Mouse (Mus musculus) heart, embryonic 15.5 days (tissue): Measurements from ENCODE around the gene Ampd2. TPM values are rescaled to one million over a fixed set of nuclear protein-coding genes. Genes with fewer than 3 reads are reported as not detected.

Source experiments
- ATAC-seq: fragments of 200-750 bp; cut with Nextera tagmentation; replicated peaks from 2 replicates; pipeline ENCODE4 v1.8.0; 2017; ENCODE audit warnings: low read depth, moderate TSS enrichment; ENCODE audit not compliant: insufficient number of reproducible peaks, insufficient read depth, low FRiP score
- H3K27ac ChIP-seq: fragments of 300-500 bp; sonication (generic); 2 replicates; pipeline ENCODE4 v1.5.1; 2015; ENCODE audit warnings: mild to moderate bottlenecking, inconsistent platforms
- H3K27me3 ChIP-seq: fragments of 300-500 bp; sonication (generic); 2 replicates; pipeline ENCODE4 v1.6.1; 2015; ENCODE audit warnings: inconsistent platforms
- H3K36me3 ChIP-seq: fragments of 300-500 bp; sonication (generic); 2 replicates; pipeline ENCODE4 v1.6.1; 2015; ENCODE audit warnings: mild to moderate bottlenecking, inconsistent platforms
- H3K4me1 ChIP-seq: fragments of 300-500 bp; sonication (generic); replicated peaks from 2 replicates; pipeline ENCODE4 v1.6.1; 2015; ENCODE audit warnings: inconsistent platforms
- H3K4me2 ChIP-seq: fragments of 300-500 bp; sonication (generic); 2 replicates; pipeline ENCODE4 v1.6.1; 2015; ENCODE audit warnings: inconsistent platforms, mild to moderate bottlenecking, moderate library complexity
- H3K4me3 ChIP-seq: fragments of 300-500 bp; sonication (generic); 2 replicates; pipeline ENCODE4 v1.5.1; 2015; ENCODE audit warnings: mild to moderate bottlenecking, inconsistent platforms
- H3K9ac ChIP-seq: fragments of 300-500 bp; sonication (generic); 2 replicates; pipeline ENCODE4 v1.6.1; 2015; ENCODE audit warnings: mild to moderate bottlenecking, inconsistent platforms
- H3K9me3 ChIP-seq: fragments of 300-500 bp; sonication (generic); replicated peaks from 2 replicates; pipeline ENCODE4 v1.6.1; 2016; ENCODE audit warnings: inconsistent platforms
- WGBS: fragments of 180-500 bp; shearing (Covaris S2); methylation state at CpG from one replicate; pipeline ENCODE4 v1.1.7; 2015; ENCODE audit warnings: mixed read lengths; 5-methylcytosine and 5-hydroxymethylcytosine counted together
- polyA plus RNA-seq: library from polyadenylated mRNA; unstranded; fragments of >200 nt; fragmentation: Nextera tagmentation; extraction: Ambion mirVana; gene quantifications from 2 replicates; pipeline ENCODE4 v1.2.1, GENCODE M21; 2015

The Ampd2 gene
- polyA plus RNA-seq: 22.5 and 31.4 TPM in 2 replicates

- H3K9me3 ChIP-seq: no peaks in the 10 kb centered on the region
- H3K27me3 ChIP-seq: no peaks in the 10 kb centered on the region
- H3K4me1 ChIP-seq: peaks cover 66% of the 10 kb centered on the region
- H3K36me3 ChIP-seq: no peaks in the 10 kb centered on the region
- ATAC-seq: peak; percentile 43
- H3K4me3 ChIP-seq: peak within 1 kb of the TSS; percentile 77
- H3K27ac ChIP-seq: peak within 1 kb of the TSS; percentile 93
- peak within 1 kb of the TSS; percentile 91 for H3K4me2 ChIP-seq
- peak within 1 kb of the TSS; percentile 81 for H3K9ac ChIP-seq
- under 1% methylated on average over 29 of the region's 29 CpGs for whole genome bisulfite sequencing
Measured at GRCm38 (mm10) chr3:108086470-108086979, at the start of gene Ampd2. TSS of gene Ampd2 (minus strand) at chr3:108086651.

- peaks cover 30% of the 10 kb centered on the region for H3K4me1 ChIP-seq
- 71% methylated on average over 11 of the region's 11 CpGs for WGBS
Measured at GRCm38 (mm10) chr3:108134701-108135100, 48.2 kb upstream of the Ampd2 start.

GRCm38 (mm10) chr3:108132484-108132883, 46.0 kb upstream of the Ampd2 start:
- H3K36me3 ChIP-seq: no peaks in the 10 kb centered on the region
- H3K4me2 ChIP-seq: no peak overlapping the region
- no peaks in the 10 kb centered on the region for H3K27me3 ChIP-seq
- peak overlapping the region; percentile 45 for H3K27ac ChIP-seq
- H3K4me3 ChIP-seq: no peak overlapping the region
- H3K9ac ChIP-seq: no peak overlapping the region
- WGBS: 71% methylated on average over 1 of the region's 1 CpGs
- ATAC-seq: no peak
- H3K9me3 ChIP-seq: no peaks in the 10 kb centered on the region
- H3K4me1 ChIP-seq: peaks cover 40% of the 10 kb centered on the region

More at GRCm38 (mm10) chr3:108134701-108135100, 48.2 kb upstream of the Ampd2 start:
- H3K4me2 ChIP-seq: 0 out of 2 replicates have a peak overlapping the region, but pooled peaks have one; percentile 0
- H3K4me3 ChIP-seq: no peak overlapping the region
- H3K36me3 ChIP-seq: no peaks in the 10 kb centered on the region
- H3K27me3 ChIP-seq: no peaks in the 10 kb centered on the region
- no peak overlapping the region for H3K9ac ChIP-seq
- no peaks in the 10 kb centered on the region for H3K9me3 ChIP-seq
- no peak for ATAC-seq
- H3K27ac ChIP-seq: no peak overlapping the region

- Histone ChIP-seq H3K9me3 (no peaks in the 10 kb centered on the region), H3K27me3 (no peaks in the 10 kb centered on the region), H3K27ac (peak overlapping the region; percentile 45), H3K36me3 (no peaks in the 10 kb centered on the region), H3K4me2 (no peak overlapping the region), H3K9ac (no peak overlapping the region), H3K4me1 (peaks cover 40% of the 10 kb centered on the region), H3K4me3 (no peak overlapping the region)
- WGBS: 39% methylated on average over 1 of the region's 1 CpGs
- ATAC-seq: no peak; the same call in 1 of the 2 replicates
Measured at GRCm38 (mm10) chr3:108131821-108132220, 45.4 kb upstream of the Ampd2 start.

- Histone ChIP-seq H3K27me3 (no peaks in the 10 kb centered on the region), H3K4me3 (no peak overlapping the region), H3K27ac (no peak overlapping the region), H3K4me2 (no peak overlapping the region), H3K4me1 (peaks cover 40% of the 10 kb centered on the region), H3K9ac (no peak overlapping the region), H3K36me3 (no peaks in the 10 kb centered on the region), H3K9me3 (no peaks in the 10 kb centered on the region)
- ATAC-seq: no peak
- WGBS: 85% methylated on average over 5 of the region's 5 CpGs
Measured at GRCm38 (mm10) chr3:108131216-108131615, 44.8 kb upstream of the Ampd2 start.

- H3K4me2 ChIP-seq: no peak overlapping the region
- H3K4me3 ChIP-seq: no peak overlapping the region
- no peak overlapping the region for H3K27ac ChIP-seq
- H3K9me3 ChIP-seq: no peaks in the 10 kb centered on the region
- H3K36me3 ChIP-seq: no peaks in the 10 kb centered on the region
- H3K27me3 ChIP-seq: no peaks in the 10 kb centered on the region
- ATAC-seq: no peak
- WGBS: 63% methylated on average over 4 of the region's 4 CpGs
- peaks cover 39% of the 10 kb centered on the region for H3K4me1 ChIP-seq
- no peak overlapping the region for H3K9ac ChIP-seq
Measured at GRCm38 (mm10) chr3:108129804-108130203, 43.4 kb upstream of the Ampd2 start.

GRCm38 (mm10) chr3:108129367-108129766, 42.9 kb upstream of the Ampd2 start:
- H3K27ac ChIP-seq: no peak overlapping the region
- WGBS: 81% methylated on average over 4 of the region's 4 CpGs

GRCm38 (mm10) chr3:108128520-108128919, 42.1 kb upstream of the Ampd2 start:
- Histone ChIP-seq H3K36me3 (no peaks in the 10 kb centered on the region; the same call in 1 of the 2 replicates), H3K9me3 (no peaks in the 10 kb centered on the region), H3K4me2 (no peak overlapping the region), H3K4me1 (peaks cover 36% of the 10 kb centered on the region), H3K9ac (no peak overlapping the region), H3K27me3 (no peaks in the 10 kb centered on the region), H3K27ac (no peak overlapping the region), H3K4me3 (no peak overlapping the region)
- ATAC-seq: no peak
- WGBS: 66% methylated on average over 5 of the region's 5 CpGs

More at GRCm38 (mm10) chr3:108129367-108129766, 42.9 kb upstream of the Ampd2 start:
- no peaks in the 10 kb centered on the region for H3K27me3 ChIP-seq
- H3K9ac ChIP-seq: no peak overlapping the region
- H3K9me3 ChIP-seq: no peaks in the 10 kb centered on the region
- no peak for ATAC-seq
- H3K4me1 ChIP-seq: peaks cover 37% of the 10 kb centered on the region
- H3K36me3 ChIP-seq: no peaks in the 10 kb centered on the region
- H3K4me3 ChIP-seq: no peak overlapping the region
- H3K4me2 ChIP-seq: no peak overlapping the region

GRCm38 (mm10) chr3:108126327-108126726, 39.9 kb upstream of the Ampd2 start:
- Histone ChIP-seq H3K4me1 (peaks cover 20% of the 10 kb centered on the region), H3K27ac (no peak overlapping the region), H3K4me3 (no peak overlapping the region), H3K36me3 (peaks cover 6% of the 10 kb centered on the region; the same call in 1 of the 2 replicates), H3K9me3 (no peaks in the 10 kb centered on the region), H3K27me3 (no peaks in the 10 kb centered on the region), H3K4me2 (no peak overlapping the region), H3K9ac (no peak overlapping the region)
- no peak for ATAC-seq
- WGBS: 90% methylated on average over 3 of the region's 3 CpGs

GRCm38 (mm10) chr3:108124131-108124530, 37.7 kb upstream of the Ampd2 start:
- no peak overlapping the region for H3K9ac ChIP-seq
- 54% methylated on average over 1 of the region's 1 CpGs for WGBS
- H3K27ac ChIP-seq: no peak overlapping the region
- no peak for ATAC-seq
- H3K4me1 ChIP-seq: 0 out of 2 replicates have a peak, but pooled peaks cover 5% of the 10 kb centered on the region
- no peaks in the 10 kb centered on the region for H3K27me3 ChIP-seq
- H3K4me3 ChIP-seq: no peak overlapping the region
- H3K36me3 ChIP-seq: peaks cover 15% of the 10 kb centered on the region
- H3K9me3 ChIP-seq: no peaks in the 10 kb centered on the region
- H3K4me2 ChIP-seq: no peak overlapping the region

- no peaks in the 10 kb centered on the region for H3K4me1 ChIP-seq
- H3K4me2 ChIP-seq: no peak overlapping the region
- WGBS: 85% methylated on average over 5 of the region's 5 CpGs
- no peaks in the 10 kb centered on the region for H3K27me3 ChIP-seq
- ATAC-seq: no peak
- H3K36me3 ChIP-seq: peaks cover 24% of the 10 kb centered on the region
- no peak overlapping the region for H3K4me3 ChIP-seq
- no peaks in the 10 kb centered on the region for H3K9me3 ChIP-seq
- no peak overlapping the region for H3K27ac ChIP-seq
- no peak overlapping the region for H3K9ac ChIP-seq
Measured at GRCm38 (mm10) chr3:108123242-108123641, 36.8 kb upstream of the Ampd2 start.

- Histone ChIP-seq H3K27ac (no peak overlapping the region), H3K9me3 (no peaks in the 10 kb centered on the region), H3K27me3 (no peaks in the 10 kb centered on the region), H3K36me3 (peaks cover 33% of the 10 kb centered on the region), H3K4me2 (no peak overlapping the region), H3K9ac (no peak overlapping the region), H3K4me3 (no peak overlapping the region), H3K4me1 (no peaks in the 10 kb centered on the region)
- ATAC-seq: no peak
- WGBS: 68% methylated on average over 3 of the region's 3 CpGs
Measured at GRCm38 (mm10) chr3:108121101-108121500, 34.6 kb upstream of the Ampd2 start.
